Mouse (Mus musculus) limb, embryonic 12.5 days (tissue): ENCODE results near the gene Nup62. TPM values are rescaled to one million over a fixed set of nuclear protein-coding genes. Genes with fewer than 3 reads are reported as not detected.

Source experiments
- ATAC-seq: fragments of 200-750 bp; cut with Nextera tagmentation; 2 replicates; pipeline ENCODE4 v1.8.0; 2017; ENCODE audit warnings: low read depth, moderate TSS enrichment; ENCODE audit not compliant: insufficient number of reproducible peaks, insufficient read depth, low FRiP score, low TSS enrichment
- H3K27ac ChIP-seq: fragments of 300-500 bp; sonication (generic); 2 replicates; pipeline ENCODE4 v1.5.1; 2016; ENCODE audit warnings: mild to moderate bottlenecking, moderate library complexity
- H3K27me3 ChIP-seq: fragments of 300-500 bp; sonication (generic); 2 replicates; pipeline ENCODE4 v1.6.1; 2016; ENCODE audit warnings: mild to moderate bottlenecking, moderate library complexity
- H3K36me3 ChIP-seq: fragments of 300-500 bp; sonication (generic); 2 replicates; pipeline ENCODE4 v1.6.1; 2016; ENCODE audit warnings: mild to moderate bottlenecking, moderate library complexity
- H3K4me1 ChIP-seq: fragments of 300-500 bp; sonication (generic); replicated peaks from 2 replicates; pipeline ENCODE4 v1.6.1; 2016
- H3K4me2 ChIP-seq: fragments of 300-500 bp; sonication (generic); 2 replicates; pipeline ENCODE4 v1.6.1; 2016; ENCODE audit warnings: mild to moderate bottlenecking, moderate library complexity
- H3K4me3 ChIP-seq: fragments of 300-500 bp; sonication (generic); replicated peaks from 2 replicates; pipeline ENCODE4 v1.5.1; 2016; ENCODE audit warnings: mild to moderate bottlenecking
- H3K9ac ChIP-seq: fragments of 300-500 bp; sonication (generic); replicated peaks from 2 replicates; pipeline ENCODE4 v1.6.1; 2016; ENCODE audit warnings: mild to moderate bottlenecking, moderate library complexity
- H3K9me3 ChIP-seq: fragments of 300-500 bp; sonication (generic); 2 replicates; pipeline ENCODE4 v1.6.1; 2016; ENCODE audit warnings: mild to moderate bottlenecking, moderate library complexity
- WGBS: fragments of 180-500 bp; shearing (Covaris S2); methylation state at CpG from one replicate; pipeline ENCODE4 v1.1.7; 2016; 5-methylcytosine and 5-hydroxymethylcytosine counted together
- polyA plus RNA-seq: library from polyadenylated mRNA; unstranded; fragments of >200 nt; fragmentation: Nextera tagmentation; extraction: Ambion mirVana; gene quantifications from 2 replicates; pipeline ENCODE4 v1.2.1, GENCODE M21; 2016

Gene Nup62
- polyA plus RNA-seq, 1 experiment from 2014 or later: 105 TPM

- peaks cover 23% of the 10 kb centered on the region for H3K4me1 ChIP-seq
- no peak overlapping the region for H3K9ac ChIP-seq
- 82% methylated on average over 9 of the region's 9 CpGs for WGBS
- no peak for ATAC-seq
- no peak overlapping the region for H3K27ac ChIP-seq
- no peak overlapping the region for H3K4me3 ChIP-seq
- H3K27me3 ChIP-seq: peaks cover 36% of the 10 kb centered on the region
- H3K36me3 ChIP-seq: peaks cover 21% of the 10 kb centered on the region
- no peaks in the 10 kb centered on the region for H3K9me3 ChIP-seq
- no peak overlapping the region for H3K4me2 ChIP-seq
Measured at GRCm38 (mm10) chr7:44836423-44837053, 20.6 kb downstream of the Nup62 start.

- 83% methylated on average over 6 of the region's 6 CpGs for WGBS
- Histone ChIP-seq H3K27ac (no peak overlapping the region), H3K9me3 (no peaks in the 10 kb centered on the region), H3K9ac (no peak overlapping the region), H3K4me3 (no peak overlapping the region), H3K27me3 (peaks cover 43% of the 10 kb centered on the region), H3K4me1 (peaks cover 23% of the 10 kb centered on the region), H3K4me2 (no peak overlapping the region), H3K36me3 (peaks cover 27% of the 10 kb centered on the region)
- no peak for ATAC-seq
Measured at GRCm38 (mm10) chr7:44838073-44838472, 22.2 kb downstream of the Nup62 start.

- ATAC-seq: no peak
- H3K4me1 ChIP-seq: peaks cover 23% of the 10 kb centered on the region
- H3K27me3 ChIP-seq: peaks cover 43% of the 10 kb centered on the region
- peak overlapping the region; percentile 66 for H3K4me2 ChIP-seq
- H3K9ac ChIP-seq: peak overlapping the region; percentile 55
- no peaks in the 10 kb centered on the region for H3K9me3 ChIP-seq
- H3K4me3 ChIP-seq: peak overlapping the region; percentile 39
- 27% methylated on average over 11 of the region's 11 CpGs for WGBS
- no peak overlapping the region for H3K27ac ChIP-seq
- peaks cover 37% of the 10 kb centered on the region for H3K36me3 ChIP-seq
Measured at GRCm38 (mm10) chr7:44839171-44839490, 23.2 kb downstream of the Nup62 start.

GRCm38 (mm10) chr7:44839491-44840191 lies 23.8 kb downstream of the Nup62 start:
- H3K27ac ChIP-seq: no peak overlapping the region
- H3K4me1 ChIP-seq: peaks cover 23% of the 10 kb centered on the region
- peak overlapping the region; percentile 66 for H3K4me2 ChIP-seq
- H3K27me3 ChIP-seq: peaks cover 43% of the 10 kb centered on the region
- H3K9ac ChIP-seq: peak overlapping the region; percentile 55
- ATAC-seq: peak; percentile 43
- WGBS: 2% methylated on average over 58 of the region's 58 CpGs
- no peaks in the 10 kb centered on the region for H3K9me3 ChIP-seq
- peak overlapping the region; percentile 39 for H3K4me3 ChIP-seq
- peaks cover 42% of the 10 kb centered on the region for H3K36me3 ChIP-seq

DNA sequence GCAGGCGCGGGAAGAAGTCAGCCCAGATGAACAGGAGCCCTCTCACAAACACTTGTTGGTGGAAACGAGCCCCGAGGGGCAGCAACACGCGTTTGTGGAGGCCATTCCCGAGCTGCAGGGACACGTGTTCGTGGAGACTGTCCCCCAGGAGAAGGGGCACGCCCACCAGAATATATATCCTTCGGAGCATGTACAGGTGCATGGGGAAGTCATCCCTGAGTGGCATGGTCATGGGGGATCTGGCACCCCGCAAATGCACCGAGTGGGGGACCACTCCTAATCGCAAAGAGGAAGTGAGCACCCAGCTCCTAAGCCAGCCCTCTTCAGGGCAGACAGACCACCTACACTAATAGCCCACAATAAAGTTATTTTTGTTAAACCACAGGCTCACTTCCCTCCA lies 24.5 kb downstream of the Nup62 start:
- H3K36me3 ChIP-seq: peaks cover 50% of the 10 kb centered on the region
- peak overlapping the region; percentile 39 for H3K4me3 ChIP-seq
- WGBS: 47% methylated on average over 14 of the region's 14 CpGs
- peak overlapping the region; percentile 55; the same call in 1 of the 2 replicates for H3K9ac ChIP-seq
- no peak overlapping the region for H3K27ac ChIP-seq
- no peaks in the 10 kb centered on the region for H3K9me3 ChIP-seq
- ATAC-seq: no peak
- peaks cover 23% of the 10 kb centered on the region for H3K4me1 ChIP-seq
- peaks cover 43% of the 10 kb centered on the region for H3K27me3 ChIP-seq
- peak overlapping the region; percentile 66 for H3K4me2 ChIP-seq

GRCm38 (mm10) chr7:44841825-44842463 lies 26.1 kb downstream of the Nup62 start:
- H3K4me1 ChIP-seq: peaks cover 16% of the 10 kb centered on the region
- no peak for ATAC-seq
- H3K4me2 ChIP-seq: no peak overlapping the region
- WGBS: 91% methylated on average over 8 of the region's 8 CpGs
- no peak overlapping the region for H3K27ac ChIP-seq
- H3K27me3 ChIP-seq: peaks cover 43% of the 10 kb centered on the region
- H3K36me3 ChIP-seq: peaks cover 65% of the 10 kb centered on the region
- no peaks in the 10 kb centered on the region for H3K9me3 ChIP-seq
- H3K4me3 ChIP-seq: no peak overlapping the region
- H3K9ac ChIP-seq: no peak overlapping the region

GRCm38 (mm10) chr7:44845006-44845405 lies 29.1 kb downstream of the Nup62 start:
- WGBS: 93% methylated on average over 10 of the region's 10 CpGs

GRCm38 (mm10) chr7:44846804-44847203 lies 30.9 kb downstream of the Nup62 start:
- Histone ChIP-seq H3K4me3 (no peak overlapping the region), H3K9me3 (no peaks in the 10 kb centered on the region), H3K4me2 (no peak overlapping the region), H3K4me1 (peaks cover 18% of the 10 kb centered on the region), H3K27me3 (peaks cover 4% of the 10 kb centered on the region; the same call in 1 of the 2 replicates), H3K27ac (no peak overlapping the region), H3K36me3 (peaks cover 59% of the 10 kb centered on the region), H3K9ac (no peak overlapping the region)
- 91% methylated on average over 7 of the region's 7 CpGs for WGBS
- no peak for ATAC-seq

More at GRCm38 (mm10) chr7:44845006-44845405, 29.1 kb downstream of the Nup62 start:
- H3K9me3 ChIP-seq: no peaks in the 10 kb centered on the region
- H3K27me3 ChIP-seq: peaks cover 21% of the 10 kb centered on the region
- no peak overlapping the region for H3K27ac ChIP-seq
- ATAC-seq: no peak
- peaks cover 66% of the 10 kb centered on the region for H3K36me3 ChIP-seq
- H3K9ac ChIP-seq: no peak overlapping the region
- no peak overlapping the region for H3K4me3 ChIP-seq
- no peak overlapping the region for H3K4me2 ChIP-seq
- peaks cover 13% of the 10 kb centered on the region for H3K4me1 ChIP-seq

- H3K27ac ChIP-seq: no peak overlapping the region
- peaks cover 57% of the 10 kb centered on the region for H3K36me3 ChIP-seq
- WGBS: 81% methylated on average over 5 of the region's 5 CpGs
Measured at GRCm38 (mm10) chr7:44847772-44848171, 31.9 kb downstream of the Nup62 start.

DNA sequence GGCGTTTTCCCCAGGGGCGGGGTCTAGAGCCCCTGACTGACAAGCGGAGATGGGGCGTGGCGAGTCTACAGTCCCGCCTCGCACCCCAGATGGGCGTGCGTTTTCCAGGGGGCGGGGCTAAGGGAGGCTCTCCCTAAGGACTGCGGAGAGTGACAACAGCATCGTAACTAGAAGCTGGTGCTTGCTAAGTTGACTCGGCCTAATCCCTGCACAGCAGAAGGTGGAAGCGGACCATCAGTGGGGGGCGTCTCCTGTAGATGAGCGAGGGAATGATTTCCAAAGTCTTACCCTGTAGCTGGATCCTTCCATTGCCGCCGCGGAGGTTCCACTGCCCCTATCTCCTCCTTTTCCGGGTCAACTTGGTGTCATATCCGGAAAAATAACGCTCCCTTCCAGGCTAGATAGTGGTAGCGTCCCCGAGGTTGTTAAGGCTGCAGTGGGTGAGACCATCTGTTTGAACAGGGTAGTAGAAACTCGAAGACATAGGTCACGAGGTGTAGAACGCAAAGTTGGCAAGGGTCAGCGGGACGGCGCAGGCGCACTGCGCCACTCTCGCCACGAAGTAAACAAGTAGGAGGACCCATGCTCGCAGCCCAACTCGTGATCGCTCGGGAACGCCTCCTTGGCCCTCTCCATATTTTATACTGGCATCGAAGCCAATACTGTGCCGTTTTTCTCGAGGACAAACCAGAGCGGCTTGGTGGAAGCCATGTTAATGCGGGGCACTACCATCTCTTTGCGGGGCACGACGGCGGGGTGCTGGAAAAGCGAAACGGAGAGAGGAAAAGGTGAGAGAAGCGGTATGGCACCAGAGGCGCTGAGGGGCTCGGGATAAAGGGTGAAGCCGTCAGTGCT lies 32.9 kb downstream of the Nup62 start, which contains the start of the genes Akt1s1 and Tbc1d17:
Akt1s1 (plus strand) TSS at position 431 of the 855 bp plus-strand sequence.
Tbc1d17 (minus strand) TSS at position 519 of the 855 bp plus-strand sequence.
- H3K27me3 ChIP-seq: no peaks in the 10 kb centered on the region
- no peaks in the 10 kb centered on the region for H3K9me3 ChIP-seq
- H3K9ac ChIP-seq: peak within 1 kb of the TSS; percentile 68
- peak within 1 kb of the TSS; percentile 96 for H3K27ac ChIP-seq
- H3K4me3 ChIP-seq: peak within 1 kb of the TSS; percentile 78
- peak; percentile 85 for ATAC-seq
- under 1% methylated on average over 54 of the region's 54 CpGs for WGBS
- H3K4me2 ChIP-seq: peak within 1 kb of the TSS; percentile 85
- H3K36me3 ChIP-seq: peaks cover 51% of the 10 kb centered on the region
- H3K4me1 ChIP-seq: peaks cover 32% of the 10 kb centered on the region

More at GRCm38 (mm10) chr7:44847772-44848171, 31.9 kb downstream of the Nup62 start:
- no peak for ATAC-seq
- Histone ChIP-seq H3K27me3 (no peaks in the 10 kb centered on the region), H3K9ac (peak overlapping the region; percentile 40; the same call in 1 of the 2 replicates), H3K4me1 (peaks cover 23% of the 10 kb centered on the region), H3K4me2 (peak overlapping the region; percentile 85), H3K4me3 (peak overlapping the region; percentile 78), H3K9me3 (no peaks in the 10 kb centered on the region)
